Mouse (Mus musculus) cerebellum, adult 8-10 months (tissue): Measurements from ENCODE around the gene H60b.
"Not testable (repeated sequence)": the region's sequence is repeated elsewhere in the genome, so short reads cannot be mapped to it uniquely, and the experiment has no call there.

Experiments used
- DNase-seq: peaks from one replicate; pipeline ENCODE4 v3.0.0; 2022

Gene H60b

GRCm38 (mm10) chr10:22165328-22166003 is 7.1 kb downstream of the H60b start:
- DNase-seq = not testable (repeated sequence)

GRCm38 (mm10) chr10:22166025-22166424 is 7.6 kb downstream of the H60b start:
- DNase-seq = not testable (repeated sequence)

GRCm38 (mm10) chr10:22167061-22167460 is 8.7 kb downstream of the H60b start:
- DNase-seq = not testable (repeated sequence)

GRCm38 (mm10) chr10:22169116-22169515 is 10.7 kb downstream of the H60b start:
- DNase-seq = not testable (repeated sequence)

- not testable (repeated sequence) for DNase-seq
Observed at GRCm38 (mm10) chr10:22172431-22173334, 14.3 kb downstream of the H60b start.

- DNase-seq = not testable (repeated sequence)
Observed at GRCm38 (mm10) chr10:22173335-22174189, 15.2 kb downstream of the H60b start.

GRCm38 (mm10) chr10:22174190-22174487 is 15.8 kb downstream of the H60b start:
- DNase-seq = not testable (repeated sequence)

- DNase-seq = not testable (repeated sequence)
Observed at GRCm38 (mm10) chr10:22176515-22176914, 18.1 kb downstream of the H60b start.

- DNase-seq = not testable (repeated sequence)
Observed at GRCm38 (mm10) chr10:22191035-22191434, 32.6 kb downstream of the H60b start.

- not testable (repeated sequence) for DNase-seq
Observed at GRCm38 (mm10) chr10:22201352-22201751, 43.0 kb downstream of the H60b start.

- DNase-seq = not testable (repeated sequence)
Observed at GRCm38 (mm10) chr10:22202784-22203583, 44.6 kb downstream of the H60b start.

GRCm38 (mm10) chr10:22206443-22206842 is 48.1 kb downstream of the H60b start:
- not testable (repeated sequence) for DNase-seq

GRCm38 (mm10) chr10:22212012-22212696 is 53.8 kb downstream of the H60b start:
- not testable (repeated sequence) for DNase-seq

- not testable (repeated sequence) for DNase-seq
Observed at GRCm38 (mm10) chr10:22223474-22224349, 65.3 kb downstream of the H60b start.

GRCm38 (mm10) chr10:22265060-22265459 is 106.7 kb downstream of the H60b start:
- no peak for DNase-seq

GRCm38 (mm10) chr10:22270879-22271786 is 112.7 kb downstream of the H60b start:
- DNase-seq = not testable (repeated sequence)

GRCm38 (mm10) chr10:22272914-22273683 is 114.7 kb downstream of the H60b start:
- not testable (repeated sequence) for DNase-seq

- DNase-seq = no peak
Observed at GRCm38 (mm10) chr10:22273684-22274305, 115.4 kb downstream of the H60b start.
